Mouse (Mus musculus): Measurements from ENCODE around the gene Diablo. TPM values are rescaled to one million over a fixed set of nuclear protein-coding genes. Genes with fewer than 3 reads are reported as not detected.
"Not testable (repeated sequence)": the region's sequence is repeated elsewhere in the genome, so short reads cannot be mapped to it uniquely, and the experiment has no call there.

Diablo gene
- polyA plus RNA-seq, 1 experiment from 2014 or later: 167 TPM

- H3K36me3 ChIP-seq (ENCODE audit: control insufficient read depth, insufficient read depth, low read length): 0 out of 2 replicates have a peak, but pooled peaks cover under 1% of the 10 kb centered on the region
- WGBS: 84% methylated on average over 3 of the region's 3 CpGs
Measured at GRCm38 (mm10) chr5:123512102-123512501, 11.9 kb downstream of the Diablo start.

GRCm38 (mm10) chr5:123511426-123511825, 12.6 kb downstream of the Diablo start:
- not testable (repeated sequence) for ATAC-seq (ENCODE audit: low FRiP score); H3K9ac ChIP-seq (ENCODE audit: low read length); H3K36me3 ChIP-seq (ENCODE audit: control insufficient read depth, insufficient read depth, low read length); H3K9me3 ChIP-seq (ENCODE audit: control insufficient read depth, low read length); H3K4me2 ChIP-seq; H3K4me3 ChIP-seq (ENCODE audit: low read depth, low read length); H3K4me1 ChIP-seq (ENCODE audit: control insufficient read depth, insufficient read depth, low read length); H3K27ac ChIP-seq (ENCODE audit: low read depth, low read length); H3K27me3 ChIP-seq (ENCODE audit: control insufficient read depth, insufficient read depth, low read length)
- WGBS: 80% methylated on average over 3 of the region's 3 CpGs
- peak; percentile 33 for DNase-seq (ENCODE audit: low spot score, missing footprints)

More at GRCm38 (mm10) chr5:123512102-123512501, 11.9 kb downstream of the Diablo start:
- peaks cover 3% of the 10 kb centered on the region; the same call in 1 of the 2 replicates for H3K27me3 ChIP-seq (ENCODE audit: control insufficient read depth, insufficient read depth, low read length)
- ATAC-seq (ENCODE audit: low FRiP score) (no peak), DNase-seq (ENCODE audit: low spot score, missing footprints) (no peak)
- H3K4me3 ChIP-seq (ENCODE audit: low read depth, low read length): no peak overlapping the region
- peaks cover 5% of the 10 kb centered on the region for H3K4me1 ChIP-seq (ENCODE audit: control insufficient read depth, insufficient read depth, low read length)
- no peaks in the 10 kb centered on the region for H3K9me3 ChIP-seq (ENCODE audit: control insufficient read depth, low read length)
- no peak overlapping the region for H3K4me2 ChIP-seq
- no peak overlapping the region for H3K9ac ChIP-seq (ENCODE audit: low read length)
- H3K27ac ChIP-seq (ENCODE audit: low read depth, low read length): no peak overlapping the region

DNA sequence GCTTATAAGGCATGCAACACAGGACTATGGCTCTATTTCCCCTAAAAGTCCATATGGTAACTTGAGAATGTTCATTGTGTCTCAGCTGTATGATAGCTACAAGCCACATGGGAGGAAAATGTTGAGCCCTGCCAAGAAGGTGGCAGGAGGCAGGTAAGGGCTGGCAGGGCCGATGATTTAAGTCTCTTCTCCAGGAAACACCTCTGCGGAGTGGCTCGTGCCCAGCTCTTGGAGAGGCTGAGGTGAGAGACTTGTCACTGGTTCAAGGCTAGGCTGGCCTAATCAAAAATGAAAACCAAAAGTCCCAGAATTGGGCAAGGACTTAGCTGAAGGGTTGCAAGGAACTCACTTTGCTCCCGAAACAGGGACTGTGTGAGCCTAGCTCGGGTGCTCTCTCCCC, 13.8 kb downstream of the Diablo start, which contains the start of gene B3gnt4:
B3gnt4 (plus strand) TSS at position 301 of the 400 bp plus-strand sequence.
- ATAC-seq (ENCODE audit: low FRiP score): no peak
- 90% methylated on average over 5 of the region's 5 CpGs for WGBS
- no peak within 1 kb of the TSS for H3K27ac ChIP-seq (ENCODE audit: low read depth, low read length)

DNA sequence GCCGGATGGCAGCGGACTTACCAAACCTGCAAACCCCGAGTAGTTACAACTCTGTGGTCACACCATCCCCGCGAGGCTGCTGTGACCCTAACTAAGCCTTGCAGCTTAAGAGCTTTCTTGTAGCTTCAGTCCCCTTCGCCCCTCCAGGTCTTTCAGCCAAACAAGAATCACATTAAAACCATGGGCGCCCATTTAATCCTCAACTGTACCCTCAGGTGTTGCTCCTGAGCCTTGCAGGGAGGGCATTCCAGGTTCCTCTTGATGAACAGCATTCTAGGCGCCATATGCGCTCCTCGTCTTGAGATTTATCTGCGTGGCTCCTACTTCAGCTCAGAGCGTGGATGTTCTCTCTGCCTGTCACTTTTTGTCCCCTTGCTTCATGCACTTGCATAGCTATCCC, 15.1 kb downstream of the Diablo start:
- H3K27ac ChIP-seq (ENCODE audit: low read depth, low read length): no peak overlapping the region
- DNase-seq (ENCODE audit: low spot score, missing footprints) (peak; percentile 93), ATAC-seq (ENCODE audit: low FRiP score) (no peak)
- peaks cover 3% of the 10 kb centered on the region; the same call in 1 of the 2 replicates for H3K27me3 ChIP-seq (ENCODE audit: control insufficient read depth, insufficient read depth, low read length)
- 7% methylated on average over 12 of the region's 12 CpGs for WGBS
- H3K4me3 ChIP-seq (ENCODE audit: low read depth, low read length): peak overlapping the region; percentile 60
- H3K4me1 ChIP-seq (ENCODE audit: control insufficient read depth, insufficient read depth, low read length): peaks cover 5% of the 10 kb centered on the region
- H3K9me3 ChIP-seq (ENCODE audit: control insufficient read depth, low read length): no peaks in the 10 kb centered on the region
- H3K9ac ChIP-seq (ENCODE audit: low read length): peak overlapping the region; percentile 67
- peak overlapping the region; percentile 80 for H3K4me2 ChIP-seq
- no peaks in the 10 kb centered on the region for H3K36me3 ChIP-seq (ENCODE audit: control insufficient read depth, insufficient read depth, low read length)

More for the DNA sequence above, 13.8 kb downstream of the Diablo start, which contains the start of gene B3gnt4:
- Histone ChIP-seq H3K4me3 (ENCODE audit: low read depth, low read length) (no peak within 1 kb of the TSS), H3K9me3 (ENCODE audit: control insufficient read depth, low read length) (no peaks in the 10 kb centered on the region), H3K36me3 (ENCODE audit: control insufficient read depth, insufficient read depth, low read length) (no peaks in the 10 kb centered on the region), H3K4me2 (peak within 1 kb of the TSS; percentile 80; the same call in 1 of the 2 replicates), H3K9ac (ENCODE audit: low read length) (peak within 1 kb of the TSS; percentile 67; the same call in 1 of the 2 replicates), H3K27me3 (ENCODE audit: control insufficient read depth, insufficient read depth, low read length) (peaks cover 3% of the 10 kb centered on the region; the same call in 1 of the 2 replicates), H3K4me1 (ENCODE audit: control insufficient read depth, insufficient read depth, low read length) (peaks cover 5% of the 10 kb centered on the region)
- DNase-seq (ENCODE audit: low spot score, missing footprints): peak; percentile 4

GRCm38 (mm10) chr5:123507936-123508723, 15.8 kb downstream of the Diablo start:
- peaks cover 3% of the 10 kb centered on the region; the same call in 1 of the 2 replicates for H3K27me3 ChIP-seq (ENCODE audit: control insufficient read depth, insufficient read depth, low read length)
- ATAC-seq (ENCODE audit: low FRiP score) (peak; percentile 93), DNase-seq (ENCODE audit: low spot score, missing footprints) (peak; percentile 100)
- H3K4me2 ChIP-seq: peak overlapping the region; percentile 80
- H3K36me3 ChIP-seq (ENCODE audit: control insufficient read depth, insufficient read depth, low read length): no peaks in the 10 kb centered on the region
- no peak overlapping the region for H3K27ac ChIP-seq (ENCODE audit: low read depth, low read length)
- H3K4me1 ChIP-seq (ENCODE audit: control insufficient read depth, insufficient read depth, low read length): peaks cover 5% of the 10 kb centered on the region
- H3K4me3 ChIP-seq (ENCODE audit: low read depth, low read length): peak overlapping the region; percentile 60
- peak overlapping the region; percentile 67 for H3K9ac ChIP-seq (ENCODE audit: low read length)
- no peaks in the 10 kb centered on the region for H3K9me3 ChIP-seq (ENCODE audit: control insufficient read depth, low read length)
- WGBS: 1% methylated on average over 57 of the region's 59 CpGs

DNA sequence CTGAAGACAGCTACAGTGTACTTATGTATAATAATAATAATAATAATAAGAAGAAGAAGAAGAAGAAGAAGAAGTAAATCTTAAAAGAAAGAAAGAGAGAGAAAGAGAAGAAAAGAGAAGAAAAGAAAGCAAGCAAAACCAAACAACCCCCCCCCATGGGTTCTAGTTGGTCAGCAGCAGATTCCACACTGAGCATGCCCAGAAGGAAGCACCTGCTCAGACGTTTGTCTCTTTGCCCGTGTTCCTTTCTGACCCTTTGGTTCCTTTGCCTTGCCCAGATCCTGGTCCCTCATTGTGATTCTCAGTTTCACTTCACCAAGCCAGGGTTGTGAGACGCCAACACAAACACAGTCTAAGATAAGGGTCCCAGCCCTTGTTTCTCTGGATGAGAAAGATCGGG, 22.0 kb downstream of the Diablo start:
- Histone ChIP-seq H3K4me2 (no peak overlapping the region), H3K27me3 (ENCODE audit: control insufficient read depth, insufficient read depth, low read length) (peaks cover 3% of the 10 kb centered on the region; the same call in 1 of the 2 replicates), H3K9ac (ENCODE audit: low read length) (no peak overlapping the region), H3K4me1 (ENCODE audit: control insufficient read depth, insufficient read depth, low read length) (peaks cover 3% of the 10 kb centered on the region; the same call in 1 of the 2 replicates), H3K36me3 (ENCODE audit: control insufficient read depth, insufficient read depth, low read length) (no peaks in the 10 kb centered on the region), H3K27ac (ENCODE audit: low read depth, low read length) (no peak overlapping the region), H3K4me3 (ENCODE audit: low read depth, low read length) (no peak overlapping the region), H3K9me3 (ENCODE audit: control insufficient read depth, low read length) (no peaks in the 10 kb centered on the region)
- WGBS: 88% methylated on average over 4 of the region's 4 CpGs
- no peak for ATAC-seq (ENCODE audit: low FRiP score)
- peak; percentile 37 for DNase-seq (ENCODE audit: low spot score, missing footprints)

GRCm38 (mm10) chr5:123499717-123500116, 24.3 kb downstream of the Diablo start:
- DNase-seq (ENCODE audit: low spot score, missing footprints) (peak; percentile 88), ATAC-seq (ENCODE audit: low FRiP score) (no peak)
- Histone ChIP-seq H3K9me3 (ENCODE audit: control insufficient read depth, low read length) (no peaks in the 10 kb centered on the region), H3K4me1 (ENCODE audit: control insufficient read depth, insufficient read depth, low read length) (peaks cover 3% of the 10 kb centered on the region; the same call in 1 of the 2 replicates), H3K27me3 (ENCODE audit: control insufficient read depth, insufficient read depth, low read length) (peaks cover 3% of the 10 kb centered on the region; the same call in 1 of the 2 replicates), H3K36me3 (ENCODE audit: control insufficient read depth, insufficient read depth, low read length) (no peaks in the 10 kb centered on the region), H3K4me2 (no peak overlapping the region), H3K9ac (ENCODE audit: low read length) (no peak overlapping the region), H3K4me3 (ENCODE audit: low read depth, low read length) (no peak overlapping the region), H3K27ac (ENCODE audit: low read depth, low read length) (no peak overlapping the region)
- 40% methylated on average over 4 of the region's 4 CpGs for WGBS

DNA sequence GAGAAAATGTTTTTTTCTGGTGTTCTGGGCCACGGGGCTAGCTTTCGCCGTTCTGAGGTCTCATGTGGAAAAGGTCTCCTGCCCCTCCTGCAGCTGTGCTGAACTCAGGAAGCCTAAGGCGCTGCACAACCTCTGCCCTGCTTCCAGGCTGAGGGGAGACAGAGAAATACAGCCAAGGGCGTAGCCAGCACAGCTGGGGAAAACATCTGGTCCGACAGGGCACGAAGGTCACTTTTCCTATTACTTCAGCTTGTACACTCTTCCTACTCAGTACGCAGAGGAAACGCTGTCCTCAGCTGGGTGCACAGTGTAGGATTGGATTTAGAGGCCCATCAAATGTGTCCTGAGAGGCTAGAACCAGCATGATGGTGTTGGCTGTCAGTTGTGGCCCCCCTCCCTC, 34.0 kb downstream of the Diablo start:
- H3K4me2 ChIP-seq: no peak overlapping the region
- DNase-seq (ENCODE audit: low spot score, missing footprints): peak; percentile 83
- WGBS: 63% methylated on average over 9 of the region's 9 CpGs

More for the DNA sequence above, 34.0 kb downstream of the Diablo start:
- H3K36me3 ChIP-seq (ENCODE audit: control insufficient read depth, insufficient read depth, low read length): no peaks in the 10 kb centered on the region
- no peaks in the 10 kb centered on the region for H3K9me3 ChIP-seq (ENCODE audit: control insufficient read depth, low read length)
- H3K27me3 ChIP-seq (ENCODE audit: control insufficient read depth, insufficient read depth, low read length): no peaks in the 10 kb centered on the region
- no peak overlapping the region for H3K4me3 ChIP-seq (ENCODE audit: low read depth, low read length)
- H3K27ac ChIP-seq (ENCODE audit: low read depth, low read length): no peak overlapping the region
- no peak for ATAC-seq (ENCODE audit: low FRiP score)
- no peaks in the 10 kb centered on the region for H3K4me1 ChIP-seq (ENCODE audit: control insufficient read depth, insufficient read depth, low read length)
- H3K9ac ChIP-seq (ENCODE audit: low read length): no peak overlapping the region
